28 mouse cellular contexts compared by ENCODE assay signal in genomic region chr3:101444437-101444836, GRCm38 (mm10).
DNase-seq lines count a peak whose midpoint lies in the region; ATAC-seq lines count a peak whose summit lies in the region.
"Had no signal": no experiment of that assay in that cellular context is flagged by ENCODE, and none has a peak within 500 bp of the region (broad histone marks: within the 10 kb centered on the region; RNA-seq: fewer than 3 reads in every experiment).

No protein-coding gene starts in this region.

- H3K9me3 ChIP-seq in hindbrain, embryonic 10.5 days, result no peaks in the 10 kb centered on the region
- H3K9me3 ChIP-seq in hindbrain, embryonic 12.5 days (replicated peaks), result no peaks in the 10 kb centered on the region
- no peaks in the 10 kb centered on the region for H3K9me3 ChIP-seq in neural tube, embryonic 13.5 days
- H3K9me3 ChIP-seq in neural tube, embryonic 14.5 days (ENCODE audit: control insufficient read depth, low read length), result no peaks in the 10 kb centered on the region
- H3K9me3 ChIP-seq: embryonic facial prominence, embryonic 12.5 days; forebrain, embryonic 10.5 days; forebrain, embryonic 15.5 days; heart, embryonic 12.5 days; kidney, embryonic 15.5 days; limb, embryonic 10.5 days; limb, embryonic 15.5 days; liver, embryonic 13.5 days had no signal

- no peak for DNase-seq in hindbrain, embryonic 10.5 days (ENCODE audit: low spot score)
- no peak for DNase-seq in neural tube, embryonic 10.5 days (ENCODE audit: extremely low spot score, low spot score)
- no peak for DNase-seq in thymus, postnatal 14 days
- no peak for DNase-seq in kidney, postnatal 10 days
- DNase-seq: adrenal gland, postnatal 10 days; cerebellum, adult 11-12 months; cerebellum, adult 9-11 months; embryo, embryonic 11 days; gastrocnemius, postnatal 36 days; heart, adult 18-20 months; kidney, adult 18-20 months; kidney, postnatal 36 days; liver, embryonic 13.5 days; lung, adult 2 months; lung, postnatal 10 days; right cerebral cortex, postnatal 4 days had no signal

- H3K27ac ChIP-seq in hindbrain, embryonic 10.5 days, result peak overlapping the region; percentile 16; the same call in 1 of the 2 replicates
- no peak overlapping the region for H3K27ac ChIP-seq in hindbrain, embryonic 12.5 days
- H3K27ac ChIP-seq in neural tube, embryonic 13.5 days (replicated peaks), result peak overlapping the region; percentile 49
- H3K27ac ChIP-seq in neural tube, embryonic 14.5 days (ENCODE audit: low read depth, low read length), result no peak overlapping the region
- H3K27ac ChIP-seq: embryonic facial prominence, embryonic 12.5 days; forebrain, embryonic 10.5 days; forebrain, embryonic 15.5 days; kidney, embryonic 15.5 days; limb, embryonic 10.5 days; limb, embryonic 15.5 days; liver, embryonic 13.5 days; macrophage had no signal

- no peaks in the 10 kb centered on the region for H3K27me3 ChIP-seq in hindbrain, embryonic 10.5 days (ENCODE audit: insufficient read depth, poor library complexity, severe bottlenecking)
- no peaks in the 10 kb centered on the region for H3K27me3 ChIP-seq in hindbrain, embryonic 12.5 days
- H3K27me3 ChIP-seq in neural tube, embryonic 13.5 days, result no peaks in the 10 kb centered on the region
- H3K27me3 ChIP-seq in neural tube, embryonic 14.5 days (ENCODE audit: control insufficient read depth, insufficient read depth, low read length), result no peaks in the 10 kb centered on the region
- H3K27me3 ChIP-seq: embryonic facial prominence, embryonic 12.5 days; forebrain, embryonic 15.5 days; heart, embryonic 12.5 days; kidney, embryonic 15.5 days; limb, embryonic 15.5 days; liver, embryonic 13.5 days; Patski had no signal

- 82% methylated on average over 8 of the region's 8 CpGs for WGBS in hindbrain, embryonic 10.5 days
- 80% methylated on average over 8 of the region's 8 CpGs for WGBS in hindbrain, embryonic 12.5 days
- 82% methylated on average over 8 of the region's 8 CpGs for WGBS in neural tube, embryonic 13.5 days
- whole genome bisulfite sequencing in neural tube, embryonic 14.5 days, result 79% methylated on average over 8 of the region's 8 CpGs

- H3K36me3 ChIP-seq in hindbrain, embryonic 10.5 days, result peaks cover 17% of the 10 kb centered on the region
- H3K36me3 ChIP-seq in hindbrain, embryonic 12.5 days, result peaks cover 22% of the 10 kb centered on the region
- peaks cover 32% of the 10 kb centered on the region for H3K36me3 ChIP-seq in neural tube, embryonic 13.5 days
- H3K36me3 ChIP-seq in neural tube, embryonic 14.5 days (ENCODE audit: control insufficient read depth, insufficient read depth, low read length), result peaks cover 12% of the 10 kb centered on the region

- no peak overlapping the region for H3K4me3 ChIP-seq in hindbrain, embryonic 10.5 days
- H3K4me3 ChIP-seq in hindbrain, embryonic 12.5 days, result no peak overlapping the region
- H3K4me3 ChIP-seq in neural tube, embryonic 13.5 days, result no peak overlapping the region
- H3K4me3 ChIP-seq in neural tube, embryonic 14.5 days (ENCODE audit: low read depth, low read length), result no peak overlapping the region
- H3K4me3 ChIP-seq: embryonic facial prominence, embryonic 12.5 days; forebrain, embryonic 10.5 days; forebrain, embryonic 15.5 days; heart, embryonic 12.5 days; kidney, embryonic 15.5 days; limb, embryonic 10.5 days; limb, embryonic 15.5 days; liver, embryonic 13.5 days had no signal

- no peak overlapping the region for H3K9ac ChIP-seq in hindbrain, embryonic 12.5 days
- H3K9ac ChIP-seq in neural tube, embryonic 13.5 days, result no peak overlapping the region
- H3K9ac ChIP-seq in neural tube, embryonic 14.5 days (replicated peaks; ENCODE audit: low read depth, low read length), result no peak overlapping the region
- H3K9ac ChIP-seq: embryonic facial prominence, embryonic 12.5 days; forebrain, embryonic 15.5 days; heart, embryonic 12.5 days; kidney, embryonic 15.5 days; limb, embryonic 15.5 days; liver, embryonic 13.5 days had no signal

- H3K4me1 ChIP-seq in hindbrain, embryonic 10.5 days (replicated peaks), result peaks cover 9% of the 10 kb centered on the region
- peaks cover 10% of the 10 kb centered on the region for H3K4me1 ChIP-seq in hindbrain, embryonic 12.5 days
- H3K4me1 ChIP-seq in neural tube, embryonic 13.5 days (replicated peaks), result peaks cover 34% of the 10 kb centered on the region
- peaks cover 9% of the 10 kb centered on the region; the same call in 1 of the 2 replicates for H3K4me1 ChIP-seq in neural tube, embryonic 14.5 days (ENCODE audit: control insufficient read depth, insufficient read depth, low read length)
- H3K4me1 ChIP-seq: kidney, embryonic 15.5 days had no signal

- no peak for ATAC-seq in hindbrain, embryonic 12.5 days (ENCODE audit: low FRiP score)
- no peak for ATAC-seq in neural tube, embryonic 13.5 days (ENCODE audit: low read depth)
- peak; percentile 26; the same call in 1 of the 2 replicates for ATAC-seq in neural tube, embryonic 14.5 days (ENCODE audit: low read depth)
- ATAC-seq: forebrain, embryonic 15.5 days; Patski had no signal

- H3K4me2 ChIP-seq in hindbrain, embryonic 12.5 days (replicated peaks), result no peak overlapping the region
- no peak overlapping the region for H3K4me2 ChIP-seq in neural tube, embryonic 13.5 days
- H3K4me2 ChIP-seq in neural tube, embryonic 14.5 days (ENCODE audit: low read depth, low read length), result no peak overlapping the region
- H3K4me2 ChIP-seq: embryonic facial prominence, embryonic 12.5 days; forebrain, embryonic 15.5 days; heart, embryonic 12.5 days; kidney, embryonic 15.5 days; limb, embryonic 15.5 days; liver, embryonic 13.5 days had no signal

Comparison
In these comparisons a context has a peak if more than half of its experiments do, and no peak if none do; other contexts are left out.
1. H3K27ac ChIP-seq: peak in hindbrain, embryonic 10.5 days (single experiment) and neural tube, embryonic 13.5 days (single experiment); none in hindbrain, embryonic 12.5 days (single experiment) and neural tube, embryonic 14.5 days (single experiment).